Mouse (Mus musculus): ENCODE results near the gene Tmem203.

GRCm38 (mm10) chr2:25266720-25267119 lies 11.5 kb downstream of the Tmem203 start:
- TF ChIP-seq GATA1 (IDR thresholded peaks at IDR 0.05; ENCODE audit: low read length) (no peak), TAL1 (IDR thresholded peaks at IDR 0.05; ENCODE audit: low read length) (no peak)

Data from erythroblast, embryonic 14.5 days (primary cell).